Mouse (Mus musculus) kidney, adult 2 months (tissue): ENCODE results near the gene Alox8.

Experiments used
- CTCF ChIP-seq: fragments of 200-500 bp; conservative IDR thresholded peaks from 2 replicates; pipeline ENCODE4 v1.5.1; 2011; ENCODE audit warnings: low read depth, mild to moderate bottlenecking, control low read depth, low read length, moderate library complexity, mixed read lengths; ENCODE audit not compliant: insufficient read depth, insufficient read length
- POLR2A ChIP-seq: fragments of 200-500 bp; IDR thresholded peaks from one replicate; pipeline ENCODE4 v1.6.1; 2011; ENCODE audit warnings: low read depth, low read length, control low read depth

GRCm38 (mm10) chr11:69151004-69151403 lies 46.6 kb downstream of the Alox8 start:
- TF ChIP-seq CTCF, result no peak
- TF ChIP-seq POLR2A, result no peak
